In the genomic region with DNA sequence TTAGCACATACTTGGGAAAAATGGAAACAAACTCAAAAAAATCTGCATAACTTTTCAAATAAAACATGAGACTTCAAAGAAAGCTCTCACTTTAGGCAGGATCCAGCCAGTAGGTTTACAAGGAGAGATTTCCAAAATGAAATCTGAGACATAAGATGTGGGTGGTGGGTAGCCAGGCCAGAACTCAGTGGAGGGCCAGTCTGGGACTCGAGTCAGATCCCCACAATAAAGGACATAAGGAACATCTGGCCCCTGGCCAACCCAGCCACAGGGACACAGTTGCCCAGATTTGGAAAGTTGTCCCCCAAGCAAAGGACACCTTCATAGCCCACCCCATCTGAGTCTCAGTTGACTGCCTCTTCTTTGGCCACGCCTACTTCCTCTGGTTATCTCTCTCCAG, we compare ENCODE assay signal across 30 mouse cellular contexts.
"Had no signal": no experiment of that assay in that cellular context is flagged by ENCODE, and none has a peak within 500 bp of the region (broad histone marks: within the 10 kb centered on the region; RNA-seq: fewer than 3 reads in every experiment).

No protein-coding gene starts in this region.

- H3K36me3 ChIP-seq: limb, embryonic 12.5 days; limb, embryonic 15.5 days; liver, embryonic 12.5 days; liver, embryonic 13.5 days; liver, embryonic 15.5 days; lung, embryonic 15.5 days; midbrain, embryonic 10.5 days; midbrain, embryonic 12.5 days; midbrain, embryonic 13.5 days; midbrain, embryonic 15.5 days; neural tube, embryonic 12.5 days; neural tube, embryonic 13.5 days had no signal

- H3K9ac ChIP-seq: limb, embryonic 12.5 days; limb, embryonic 15.5 days; liver, embryonic 12.5 days; liver, embryonic 13.5 days; liver, embryonic 14.5 days; liver, embryonic 15.5 days; liver, postnatal 0 days; lung, embryonic 15.5 days; midbrain, embryonic 12.5 days; midbrain, embryonic 13.5 days; midbrain, embryonic 15.5 days; neural tube, embryonic 12.5 days; neural tube, embryonic 13.5 days had no signal

- H3K4me3 ChIP-seq: left cerebral cortex, adult 2 months; limb, embryonic 12.5 days; limb, embryonic 15.5 days; liver, embryonic 12.5 days; liver, embryonic 13.5 days; liver, embryonic 15.5 days; lung, embryonic 15.5 days; megakaryocyte, embryonic 14.5 days; midbrain, embryonic 10.5 days; midbrain, embryonic 12.5 days; midbrain, embryonic 13.5 days; midbrain, embryonic 15.5 days; myocyte; neural tube, embryonic 12.5 days; neural tube, embryonic 13.5 days had no signal

- H3K27ac ChIP-seq: left cerebral cortex, adult 2 months; limb, embryonic 12.5 days; limb, embryonic 15.5 days; liver, embryonic 12.5 days; liver, embryonic 13.5 days; liver, embryonic 14.5 days; liver, embryonic 15.5 days; lung, embryonic 15.5 days; macrophage; midbrain, embryonic 10.5 days; midbrain, embryonic 12.5 days; midbrain, embryonic 13.5 days; midbrain, embryonic 15.5 days; neural tube, embryonic 12.5 days; neural tube, embryonic 13.5 days had no signal

- H3K27me3 ChIP-seq: limb, embryonic 12.5 days; limb, embryonic 15.5 days; liver, embryonic 12.5 days; liver, embryonic 13.5 days; liver, embryonic 15.5 days; lung, embryonic 15.5 days; midbrain, embryonic 12.5 days; midbrain, embryonic 13.5 days; midbrain, embryonic 15.5 days; neural tube, embryonic 12.5 days; neural tube, embryonic 13.5 days had no signal

- ATAC-seq: liver, embryonic 12.5 days; liver, postnatal 0 days; lung, postnatal 0 days; midbrain, embryonic 13.5 days; midbrain, embryonic 15.5 days; midbrain, embryonic 16.5 days had no signal

- DNase-seq: left cerebral cortex, postnatal 4 days; liver; liver, embryonic 13.5 days; liver, postnatal 0 days; lung, adult 2 months; lung, postnatal 10 days; lung, postnatal 14 days; lung, postnatal 36 days; lung, postnatal 4 days; midbrain, embryonic 14.5 days had no signal

- H3K4me1 ChIP-seq: limb, embryonic 12.5 days; limb, embryonic 15.5 days; liver, embryonic 12.5 days; liver, embryonic 13.5 days; liver, embryonic 15.5 days; lung, embryonic 15.5 days; megakaryocyte, embryonic 14.5 days; midbrain, embryonic 10.5 days; midbrain, embryonic 12.5 days; midbrain, embryonic 13.5 days; midbrain, embryonic 15.5 days; neural tube, embryonic 12.5 days; neural tube, embryonic 13.5 days had no signal

- H3K9me3 ChIP-seq: limb, embryonic 12.5 days; limb, embryonic 15.5 days; liver, embryonic 12.5 days; liver, embryonic 13.5 days; liver, embryonic 15.5 days; lung, embryonic 15.5 days; megakaryocyte, embryonic 14.5 days; midbrain, embryonic 10.5 days; midbrain, embryonic 12.5 days; midbrain, embryonic 13.5 days; midbrain, embryonic 15.5 days; neural tube, embryonic 12.5 days; neural tube, embryonic 13.5 days had no signal

- H3K4me2 ChIP-seq: limb, embryonic 12.5 days; limb, embryonic 15.5 days; liver, embryonic 11.5 days; liver, embryonic 12.5 days; liver, embryonic 13.5 days; liver, embryonic 15.5 days; lung, embryonic 15.5 days; midbrain, embryonic 11.5 days; midbrain, embryonic 12.5 days; midbrain, embryonic 13.5 days; midbrain, embryonic 15.5 days; neural tube, embryonic 12.5 days; neural tube, embryonic 13.5 days had no signal
